Mouse (Mus musculus) heart, embryonic 14.5 days (tissue): ENCODE data around the gene Ptk7. TPM values are rescaled to one million over a fixed set of nuclear protein-coding genes. Genes with fewer than 3 reads are reported as not detected.

Source experiments
- ATAC-seq: fragments of 200-750 bp; cut with Nextera tagmentation; 2 replicates; pipeline ENCODE4 v1.8.0; 2017; ENCODE audit warnings: low read depth, moderate TSS enrichment; ENCODE audit not compliant: insufficient number of reproducible peaks, insufficient read depth, low FRiP score
- H3K27ac ChIP-seq, 2 experiments: fragments of 200-500 bp in 1 of 2; fragments of 300-500 bp in 1 of 2; sonication (generic) in 1 of 2; replicated peaks in 1 of 2; 2 replicates each; pipeline ENCODE4 v1.5.1; 2012 to 2014; ENCODE audit warnings: low read depth in 2 of 2, low read length in 2 of 2, control low read depth in 1 of 2, mild to moderate bottlenecking in 1 of 2, mixed read lengths in 1 of 2; ENCODE audit not compliant: control insufficient read depth in 1 of 2, insufficient read depth in 1 of 2
- H3K27me3 ChIP-seq: fragments of 300-500 bp; sonication (generic); 2 replicates; pipeline ENCODE4 v1.6.1; 2014; ENCODE audit warnings: mild to moderate bottlenecking, low read length, control low read depth; ENCODE audit not compliant: control insufficient read depth, insufficient read depth
- H3K36me3 ChIP-seq: fragments of 300-500 bp; sonication (generic); 2 replicates; pipeline ENCODE4 v1.6.1; 2014; ENCODE audit warnings: mild to moderate bottlenecking, control low read depth, low read length, mixed read lengths; ENCODE audit not compliant: control insufficient read depth, insufficient read depth
- H3K4me1 ChIP-seq, 2 experiments: fragments of 200-500 bp in 1 of 2; fragments of 300-500 bp in 1 of 2; sonication (generic) in 1 of 2; 2 replicates each; pipeline ENCODE4 v1.6.1; 2012 to 2014; ENCODE audit warnings: low read length in 2 of 2, control low read depth in 1 of 2, mixed read lengths in 1 of 2; ENCODE audit not compliant: control insufficient read depth in 2 of 2, insufficient read depth in 2 of 2
- H3K4me2 ChIP-seq: fragments of 300-500 bp; sonication (generic); 2 replicates; pipeline ENCODE4 v1.6.1; 2014; ENCODE audit warnings: mild to moderate bottlenecking, low read length
- H3K4me3 ChIP-seq, 2 experiments: fragments of 200-500 bp in 1 of 2; fragments of 300-500 bp in 1 of 2; sonication (generic) in 1 of 2; 2 replicates each; pipeline ENCODE4 v1.5.1; 2012 to 2014; ENCODE audit warnings: low read length in 2 of 2, mild to moderate bottlenecking in 2 of 2, control low read depth in 1 of 2, low read depth in 1 of 2, moderate library complexity in 1 of 2; ENCODE audit not compliant: control insufficient read depth in 1 of 2, insufficient read depth in 1 of 2
- H3K9ac ChIP-seq: fragments of 300-500 bp; sonication (generic); 2 replicates; pipeline ENCODE4 v1.6.1; 2014; ENCODE audit warnings: mild to moderate bottlenecking, low read length
- H3K9me3 ChIP-seq: fragments of 300-500 bp; sonication (generic); 2 replicates; pipeline ENCODE4 v1.6.1; 2016; ENCODE audit warnings: low read length, control low read depth; ENCODE audit not compliant: control insufficient read depth
- WGBS: fragments of 180-500 bp; shearing (Covaris S2); extraction: QIAGEN DNeasy Blood & Tissue Kit; methylation state at CpG from one replicate; pipeline ENCODE4 v1.1.7; 2014; 5-methylcytosine and 5-hydroxymethylcytosine counted together
- polyA plus RNA-seq: library from polyadenylated mRNA; unstranded; fragments of >200 nt; fragmentation: Nextera tagmentation; extraction: Ambion mirVana; gene quantifications from 2 replicates; pipeline ENCODE4 v1.2.1, GENCODE M21; 2014

Gene Ptk7
- polyA plus RNA-seq, 1 experiment from 2014 or later, result 21.3 TPM

DNA sequence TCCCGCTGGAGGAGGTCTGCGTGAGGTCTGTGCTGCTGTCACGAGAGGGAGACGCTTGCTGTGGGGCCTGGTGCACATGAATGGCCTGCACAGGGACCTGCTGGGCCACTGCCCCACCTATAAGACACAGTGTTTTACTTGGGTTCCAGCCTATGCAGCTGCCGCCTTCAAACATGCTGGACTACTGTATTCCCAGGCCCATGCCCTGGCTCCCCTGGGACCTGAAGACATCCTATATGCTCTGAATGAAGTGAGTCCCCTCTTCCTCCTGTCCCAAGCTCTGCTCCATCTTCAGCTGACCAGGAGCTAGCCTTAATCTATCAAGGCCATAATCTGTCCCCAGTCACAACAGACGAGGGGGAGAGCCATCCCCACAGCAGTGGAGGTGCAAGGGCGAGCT, 78.4 kb downstream of the Ptk7 start:
- Histone ChIP-seq H3K9me3 (no peaks in the 10 kb centered on the region), H3K36me3 (peaks cover 51% of the 10 kb centered on the region), H3K4me1 (peaks cover 21 to 43% of the 10 kb centered on the region in 2 experiments), H3K4me2 (no peak overlapping the region), H3K4me3 (no peak overlapping the region), H3K27ac (no peak overlapping the region), H3K9ac (no peak overlapping the region), H3K27me3 (no peaks in the 10 kb centered on the region)
- ATAC-seq, result no peak
- WGBS, result 86% methylated on average over 7 of the region's 7 CpGs

DNA sequence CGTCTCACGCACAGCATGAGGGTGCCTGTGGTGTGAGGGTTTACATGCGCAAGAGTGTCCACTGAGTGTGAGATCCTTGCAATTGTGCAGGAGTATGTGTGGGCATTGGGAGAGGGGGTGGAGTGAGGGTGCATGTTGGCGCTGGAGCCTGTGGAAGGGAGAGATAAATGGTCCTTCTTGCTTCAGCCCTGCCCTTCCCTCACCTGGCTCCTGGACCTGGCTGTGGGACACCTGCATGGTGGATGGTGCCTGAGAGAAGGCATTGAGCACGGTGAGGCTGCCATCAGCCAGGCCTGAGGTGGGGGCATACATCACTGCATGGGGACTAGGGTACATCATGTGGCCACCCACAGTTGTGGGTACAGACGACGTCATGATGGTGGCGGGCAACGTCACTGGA, 79.7 kb downstream of the Ptk7 start:
- Histone ChIP-seq H3K4me3 (no peak overlapping the region), H3K4me1 (peaks cover 21 to 43% of the 10 kb centered on the region in 2 experiments), H3K9ac (no peak overlapping the region), H3K9me3 (no peaks in the 10 kb centered on the region), H3K36me3 (peaks cover 51% of the 10 kb centered on the region), H3K27ac (no peak overlapping the region), H3K27me3 (no peaks in the 10 kb centered on the region), H3K4me2 (no peak overlapping the region)
- ATAC-seq, result no peak
- WGBS, result 84% methylated on average over 9 of the region's 9 CpGs

DNA sequence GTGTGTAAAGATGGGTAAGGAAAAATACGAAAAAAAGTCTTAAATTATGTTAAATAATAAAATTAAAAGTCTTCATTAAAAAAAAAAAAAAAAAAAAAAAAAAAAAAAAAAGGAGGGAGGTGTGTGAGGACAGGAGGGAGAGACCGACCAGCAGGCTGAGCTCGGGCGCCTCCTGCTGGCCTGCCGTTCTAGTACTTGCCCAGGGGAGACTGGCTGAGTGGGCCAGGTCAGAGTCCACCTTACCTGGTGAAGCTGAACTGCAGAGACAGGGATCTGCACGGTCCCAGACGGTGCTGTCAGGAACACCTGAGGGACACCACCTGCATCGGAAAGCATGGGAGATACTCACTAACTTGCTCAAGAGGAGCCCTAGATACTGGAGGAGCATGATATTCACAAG, 80.1 kb downstream of the Ptk7 start:
- no peak overlapping the region for H3K27ac ChIP-seq
- H3K4me3 ChIP-seq, result no peak overlapping the region
- no peak for ATAC-seq
- peaks cover 51% of the 10 kb centered on the region for H3K36me3 ChIP-seq
- no peak overlapping the region for H3K4me2 ChIP-seq
- H3K4me1 ChIP-seq, result peaks cover 21 to 40% of the 10 kb centered on the region in 2 experiments
- no peak overlapping the region for H3K9ac ChIP-seq
- WGBS, result 31% methylated on average over 8 of the region's 8 CpGs
- no peaks in the 10 kb centered on the region for H3K27me3 ChIP-seq
- no peaks in the 10 kb centered on the region for H3K9me3 ChIP-seq

DNA sequence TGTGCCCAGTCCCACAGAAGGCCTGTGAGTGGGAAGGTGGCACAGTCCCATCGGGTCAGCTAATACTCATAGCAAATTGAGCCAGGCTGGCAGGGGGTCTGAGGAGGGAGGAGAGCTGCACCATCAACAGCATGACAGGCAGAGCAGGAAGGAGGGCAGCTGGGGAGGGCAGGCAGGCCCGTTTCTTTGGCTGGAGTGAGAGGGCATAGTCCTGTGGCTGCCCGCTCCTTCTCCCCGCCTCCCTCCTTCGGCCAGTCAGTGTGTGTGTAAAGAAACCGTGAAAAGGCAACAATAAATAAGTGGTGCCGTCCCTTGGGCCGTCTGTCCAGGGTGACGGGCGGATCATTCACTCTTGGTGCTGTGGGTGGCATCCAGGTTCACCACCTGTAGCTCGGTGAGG, 80.6 kb downstream of the Ptk7 start:
- Histone ChIP-seq H3K4me3 (no peak overlapping the region), H3K4me1 (peaks cover 21 to 35% of the 10 kb centered on the region in 2 experiments), H3K27me3 (no peaks in the 10 kb centered on the region), H3K36me3 (peaks cover 51% of the 10 kb centered on the region), H3K27ac (no peak overlapping the region), H3K9me3 (no peaks in the 10 kb centered on the region), H3K4me2 (no peak overlapping the region), H3K9ac (no peak overlapping the region)
- no peak for ATAC-seq
- WGBS, result 69% methylated on average over 11 of the region's 11 CpGs

DNA sequence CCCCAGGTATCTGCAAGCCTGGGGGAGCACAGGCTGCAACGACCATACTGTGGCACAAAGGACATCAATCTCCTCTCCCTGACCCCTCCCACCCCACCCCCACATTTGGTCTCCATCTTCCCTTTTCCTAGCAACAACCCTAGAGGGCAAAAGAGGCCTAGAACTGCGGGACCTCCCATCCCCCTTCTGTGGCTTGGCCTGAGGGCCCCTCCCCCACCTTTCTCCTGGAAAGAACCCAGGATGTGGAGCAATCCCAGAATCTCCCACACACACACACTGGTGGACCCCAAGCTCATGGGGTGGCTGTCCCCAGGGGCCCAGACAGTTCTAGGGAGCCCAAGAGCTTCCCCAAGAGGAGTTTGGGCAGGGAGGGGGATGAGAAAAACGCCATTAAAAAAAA, 81.4 kb downstream of the Ptk7 start:
- no peak overlapping the region for H3K27ac ChIP-seq
- 34% methylated on average over 3 of the region's 3 CpGs for WGBS
- H3K9ac ChIP-seq, result no peak overlapping the region; the same call in 1 of the 2 replicates
- H3K4me1 ChIP-seq, result peaks cover 15 to 31% of the 10 kb centered on the region in 2 experiments
- no peak overlapping the region for H3K4me2 ChIP-seq
- no peaks in the 10 kb centered on the region for H3K27me3 ChIP-seq
- H3K9me3 ChIP-seq, result no peaks in the 10 kb centered on the region
- no peak overlapping the region for H3K4me3 ChIP-seq
- no peak for ATAC-seq
- peaks cover 51% of the 10 kb centered on the region for H3K36me3 ChIP-seq

DNA sequence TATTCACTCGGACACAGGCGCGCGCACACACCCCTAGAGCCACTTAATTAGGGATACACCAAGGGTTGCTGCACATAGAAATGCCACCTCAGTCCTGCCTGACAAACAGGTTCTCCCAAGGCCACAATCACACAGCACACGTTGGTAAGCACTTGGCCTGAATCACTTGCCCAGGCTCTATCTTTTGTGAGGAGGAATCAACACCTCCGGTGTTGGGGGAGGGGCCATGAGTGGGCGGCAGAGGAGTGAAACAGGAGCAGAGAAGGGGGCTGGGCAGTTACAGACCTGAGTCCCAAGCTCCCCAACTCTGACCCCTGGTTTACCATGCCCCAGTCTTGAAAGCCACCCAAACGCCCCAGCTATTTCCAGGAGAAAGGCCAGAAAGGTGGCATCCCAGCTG, 82.3 kb downstream of the Ptk7 start:
- H3K4me2 ChIP-seq, result peak overlapping the region; percentile 88
- no peak overlapping the region for H3K4me3 ChIP-seq
- no peaks in the 10 kb centered on the region for H3K9me3 ChIP-seq
- H3K27me3 ChIP-seq, result no peaks in the 10 kb centered on the region
- no peak for ATAC-seq
- peak overlapping the region in 1 of 2 experiments; percentile 60; a peak in 2 of 4 replicates for H3K27ac ChIP-seq
- 12% methylated on average over 8 of the region's 8 CpGs for WGBS
- peaks cover 46% of the 10 kb centered on the region for H3K36me3 ChIP-seq
- H3K9ac ChIP-seq, result peak overlapping the region; percentile 83
- H3K4me1 ChIP-seq, result peaks cover 10 to 25% of the 10 kb centered on the region in 2 experiments

DNA sequence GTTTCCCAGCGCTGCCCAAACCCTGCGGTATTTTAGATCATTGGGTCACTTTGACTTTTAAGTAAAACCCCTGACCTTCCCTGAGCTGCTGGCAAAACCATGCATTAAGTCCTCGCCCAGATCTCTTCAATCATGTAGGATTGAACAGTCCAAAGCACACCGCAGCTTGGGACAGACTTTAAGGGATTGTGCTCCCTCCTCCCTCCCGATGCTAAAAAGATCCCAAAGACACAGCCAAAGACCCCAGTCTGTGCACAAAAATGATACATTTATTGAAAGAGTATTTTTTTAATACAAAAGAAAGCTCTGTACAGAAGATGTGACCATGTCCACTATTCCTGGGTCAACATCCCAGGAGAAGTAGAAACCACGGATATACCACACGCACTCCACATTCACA, 82.7 kb downstream of the Ptk7 start:
- ATAC-seq, result no peak

More for the DNA sequence above, 82.7 kb downstream of the Ptk7 start:
- peak overlapping the region in 1 of 2 experiments; percentile 60; a peak in 2 of 4 replicates for H3K27ac ChIP-seq
- H3K4me3 ChIP-seq, result peak overlapping the region; percentile 62 to 65
- H3K9me3 ChIP-seq, result no peaks in the 10 kb centered on the region
- peak overlapping the region; percentile 88 for H3K4me2 ChIP-seq
- H3K4me1 ChIP-seq, result peaks cover 10 to 21% of the 10 kb centered on the region in 2 experiments
- H3K9ac ChIP-seq, result peak overlapping the region; percentile 83
- no peaks in the 10 kb centered on the region for H3K27me3 ChIP-seq
- peaks cover 44% of the 10 kb centered on the region for H3K36me3 ChIP-seq
- 11% methylated on average over 7 of the region's 7 CpGs for WGBS
